Mouse (Mus musculus): ENCODE measurements around the gene Swap70. TPM values are rescaled to one million over a fixed set of nuclear protein-coding genes. Genes with fewer than 3 reads are reported as not detected.
A peak's percentile ranks its signal among the peaks of the same experiment; 100 is the strongest.

Swap70 gene
- 21.2 and 22.7 TPM in 2 replicates for polyA plus RNA-seq (2014; fragmentation: Nextera tagmentation; extraction: Ambion mirVana)

GRCm38 (mm10) chr7:110221586-110222481 is at the start of gene Swap70:
Gene Swap70, plus strand, starts transcription at chr7:110221711.
- Histone ChIP-seq H3K4me3 (ENCODE audit: low read depth, low read length) (peak within 1 kb of the TSS; percentile 84), H3K27ac (replicated peaks; ENCODE audit: low read depth, low read length) (peak within 1 kb of the TSS; percentile 80), H3K36me3 (replicated peaks; ENCODE audit: control insufficient read depth, insufficient read depth, low read depth, low read length) (no peaks in the 10 kb centered on the region), H3K27me3 (ENCODE audit: control insufficient read depth, insufficient read depth, low read length) (no peaks in the 10 kb centered on the region), H3K9me3 (replicated peaks; ENCODE audit: control insufficient read depth, low read length) (no peaks in the 10 kb centered on the region), H3K4me1 (ENCODE audit: control insufficient read depth, insufficient read depth, low read length) (no peaks in the 10 kb centered on the region), H3K4me2 (ENCODE audit: low read depth, low read length) (peak within 1 kb of the TSS; percentile 73), H3K9ac (replicated peaks; ENCODE audit: low read length) (peak within 1 kb of the TSS; percentile 91)
- DNase-seq (ENCODE audit: low spot score) = peak; percentile 94
- under 1% methylated on average over 64 of the region's 73 CpGs for WGBS
- ATAC-seq (replicated peaks; ENCODE audit: insufficient number of reproducible peaks, low FRiP score, low TSS enrichment, low read depth) = peak; percentile 98

- WGBS = 86% methylated on average over 7 of the region's 7 CpGs
- no peak for ATAC-seq (replicated peaks; ENCODE audit: insufficient number of reproducible peaks, low FRiP score, low TSS enrichment, low read depth)
Measured at GRCm38 (mm10) chr7:110179208-110179607, 42.3 kb upstream of the Swap70 start.

GRCm38 (mm10) chr7:110180613-110181012 is 40.9 kb upstream of the Swap70 start:
- Histone ChIP-seq H3K4me2 (ENCODE audit: low read depth, low read length) (no peak overlapping the region), H3K4me3 (ENCODE audit: low read depth, low read length) (no peak overlapping the region), H3K9me3 (replicated peaks; ENCODE audit: control insufficient read depth, low read length) (no peaks in the 10 kb centered on the region), H3K27ac (replicated peaks; ENCODE audit: low read depth, low read length) (no peak overlapping the region), H3K9ac (replicated peaks; ENCODE audit: low read length) (no peak overlapping the region), H3K27me3 (ENCODE audit: control insufficient read depth, insufficient read depth, low read length) (no peaks in the 10 kb centered on the region), H3K4me1 (ENCODE audit: control insufficient read depth, insufficient read depth, low read length) (no peaks in the 10 kb centered on the region), H3K36me3 (replicated peaks; ENCODE audit: control insufficient read depth, insufficient read depth, low read depth, low read length) (no peaks in the 10 kb centered on the region)
- ATAC-seq (replicated peaks; ENCODE audit: insufficient number of reproducible peaks, low FRiP score, low TSS enrichment, low read depth) = no peak
- DNase-seq (ENCODE audit: low spot score) = no peak

More at GRCm38 (mm10) chr7:110179208-110179607, 42.3 kb upstream of the Swap70 start:
- no peaks in the 10 kb centered on the region for H3K9me3 ChIP-seq (replicated peaks; ENCODE audit: control insufficient read depth, low read length)
- H3K4me3 ChIP-seq (ENCODE audit: low read depth, low read length) = no peak overlapping the region
- H3K36me3 ChIP-seq (replicated peaks; ENCODE audit: control insufficient read depth, insufficient read depth, low read depth, low read length) = no peaks in the 10 kb centered on the region
- no peak overlapping the region for H3K27ac ChIP-seq (replicated peaks; ENCODE audit: low read depth, low read length)
- no peak overlapping the region for H3K9ac ChIP-seq (replicated peaks; ENCODE audit: low read length)
- H3K4me1 ChIP-seq (ENCODE audit: control insufficient read depth, insufficient read depth, low read length) = no peaks in the 10 kb centered on the region
- DNase-seq (ENCODE audit: low spot score) = no peak
- no peaks in the 10 kb centered on the region for H3K27me3 ChIP-seq (ENCODE audit: control insufficient read depth, insufficient read depth, low read length)
- H3K4me2 ChIP-seq (ENCODE audit: low read depth, low read length) = no peak overlapping the region

GRCm38 (mm10) chr7:110181446-110181845 is 40.1 kb upstream of the Swap70 start:
- Histone ChIP-seq H3K9me3 (replicated peaks; ENCODE audit: control insufficient read depth, low read length) (no peaks in the 10 kb centered on the region), H3K9ac (replicated peaks; ENCODE audit: low read length) (no peak overlapping the region), H3K27ac (replicated peaks; ENCODE audit: low read depth, low read length) (no peak overlapping the region), H3K36me3 (replicated peaks; ENCODE audit: control insufficient read depth, insufficient read depth, low read depth, low read length) (no peaks in the 10 kb centered on the region), H3K27me3 (ENCODE audit: control insufficient read depth, insufficient read depth, low read length) (no peaks in the 10 kb centered on the region), H3K4me3 (ENCODE audit: low read depth, low read length) (no peak overlapping the region), H3K4me2 (ENCODE audit: low read depth, low read length) (no peak overlapping the region), H3K4me1 (ENCODE audit: control insufficient read depth, insufficient read depth, low read length) (no peaks in the 10 kb centered on the region)
- WGBS = 59% methylated on average over 8 of the region's 8 CpGs
- DNase-seq (ENCODE audit: low spot score) = no peak
- no peak for ATAC-seq (replicated peaks; ENCODE audit: insufficient number of reproducible peaks, low FRiP score, low TSS enrichment, low read depth)

- ATAC-seq (replicated peaks; ENCODE audit: insufficient number of reproducible peaks, low FRiP score, low TSS enrichment, low read depth) = no peak
- 85% methylated on average over 3 of the region's 3 CpGs for WGBS
- Histone ChIP-seq H3K4me1 (ENCODE audit: control insufficient read depth, insufficient read depth, low read length) (no peaks in the 10 kb centered on the region), H3K4me2 (ENCODE audit: low read depth, low read length) (no peak overlapping the region), H3K27me3 (ENCODE audit: control insufficient read depth, insufficient read depth, low read length) (no peaks in the 10 kb centered on the region), H3K9ac (replicated peaks; ENCODE audit: low read length) (no peak overlapping the region), H3K9me3 (replicated peaks; ENCODE audit: control insufficient read depth, low read length) (no peaks in the 10 kb centered on the region), H3K4me3 (ENCODE audit: low read depth, low read length) (no peak overlapping the region), H3K27ac (replicated peaks; ENCODE audit: low read depth, low read length) (no peak overlapping the region), H3K36me3 (replicated peaks; ENCODE audit: control insufficient read depth, insufficient read depth, low read depth, low read length) (no peaks in the 10 kb centered on the region)
- DNase-seq (ENCODE audit: low spot score) = no peak
Measured at GRCm38 (mm10) chr7:110184608-110185007, 36.9 kb upstream of the Swap70 start.

GRCm38 (mm10) chr7:110189951-110190350 is 31.6 kb upstream of the Swap70 start:
- Histone ChIP-seq H3K4me2 (ENCODE audit: low read depth, low read length) (no peak overlapping the region), H3K27ac (replicated peaks; ENCODE audit: low read depth, low read length) (peak overlapping the region; percentile 23; the same call in 1 of the 2 replicates), H3K27me3 (ENCODE audit: control insufficient read depth, insufficient read depth, low read length) (no peaks in the 10 kb centered on the region), H3K4me3 (ENCODE audit: low read depth, low read length) (no peak overlapping the region), H3K9me3 (replicated peaks; ENCODE audit: control insufficient read depth, low read length) (no peaks in the 10 kb centered on the region), H3K4me1 (ENCODE audit: control insufficient read depth, insufficient read depth, low read length) (no peaks in the 10 kb centered on the region), H3K9ac (replicated peaks; ENCODE audit: low read length) (no peak overlapping the region), H3K36me3 (replicated peaks; ENCODE audit: control insufficient read depth, insufficient read depth, low read depth, low read length) (no peaks in the 10 kb centered on the region)
- WGBS = 55% methylated on average over 7 of the region's 7 CpGs
- no peak for ATAC-seq (replicated peaks; ENCODE audit: insufficient number of reproducible peaks, low FRiP score, low TSS enrichment, low read depth)
- peak; percentile 23 for DNase-seq (ENCODE audit: low spot score)

- WGBS = 88% methylated on average over 3 of the region's 3 CpGs
- no peak overlapping the region for H3K9ac ChIP-seq (replicated peaks; ENCODE audit: low read length)
- H3K4me3 ChIP-seq (ENCODE audit: low read depth, low read length) = no peak overlapping the region
- DNase-seq (ENCODE audit: low spot score) (no peak), ATAC-seq (replicated peaks; ENCODE audit: insufficient number of reproducible peaks, low FRiP score, low TSS enrichment, low read depth) (no peak)
- no peaks in the 10 kb centered on the region for H3K9me3 ChIP-seq (replicated peaks; ENCODE audit: control insufficient read depth, low read length)
- no peak overlapping the region for H3K27ac ChIP-seq (replicated peaks; ENCODE audit: low read depth, low read length)
- no peak overlapping the region for H3K4me2 ChIP-seq (ENCODE audit: low read depth, low read length)
- H3K4me1 ChIP-seq (ENCODE audit: control insufficient read depth, insufficient read depth, low read length) = no peaks in the 10 kb centered on the region
- no peaks in the 10 kb centered on the region for H3K36me3 ChIP-seq (replicated peaks; ENCODE audit: control insufficient read depth, insufficient read depth, low read depth, low read length)
- H3K27me3 ChIP-seq (ENCODE audit: control insufficient read depth, insufficient read depth, low read length) = no peaks in the 10 kb centered on the region
Measured at GRCm38 (mm10) chr7:110193186-110193585, 28.3 kb upstream of the Swap70 start.

GRCm38 (mm10) chr7:110197176-110197575 is 24.3 kb upstream of the Swap70 start:
- no peak overlapping the region for H3K27ac ChIP-seq (replicated peaks; ENCODE audit: low read depth, low read length)
- no peak overlapping the region for H3K4me2 ChIP-seq (ENCODE audit: low read depth, low read length)
- no peaks in the 10 kb centered on the region for H3K4me1 ChIP-seq (ENCODE audit: control insufficient read depth, insufficient read depth, low read length)
- no peak overlapping the region for H3K9ac ChIP-seq (replicated peaks; ENCODE audit: low read length)
- no peaks in the 10 kb centered on the region for H3K9me3 ChIP-seq (replicated peaks; ENCODE audit: control insufficient read depth, low read length)
- 81% methylated on average over 7 of the region's 7 CpGs for WGBS
- ATAC-seq (replicated peaks; ENCODE audit: insufficient number of reproducible peaks, low FRiP score, low TSS enrichment, low read depth) = no peak
- no peaks in the 10 kb centered on the region for H3K36me3 ChIP-seq (replicated peaks; ENCODE audit: control insufficient read depth, insufficient read depth, low read depth, low read length)
- no peak overlapping the region for H3K4me3 ChIP-seq (ENCODE audit: low read depth, low read length)
- no peak for DNase-seq (ENCODE audit: low spot score)
- H3K27me3 ChIP-seq (ENCODE audit: control insufficient read depth, insufficient read depth, low read length) = no peaks in the 10 kb centered on the region

All from embryonic facial prominence, embryonic 11.5 days (tissue).